Mouse (Mus musculus) embryonic facial prominence, embryonic 13.5 days (tissue): ENCODE measurements at regions not wholly inside any gene's neighbourhood (a gene's known extent, or its start where the extent isn't known, plus 50 kb on each side); places are given as distances from the start of the nearest gene placed in this dataset.

Experiments
- ATAC-seq: fragments of 200-750 bp; cut with Nextera tagmentation; 2 replicates; pipeline ENCODE4 v1.8.0; 2017; ENCODE audit warnings: low read depth; ENCODE audit not compliant: insufficient number of reproducible peaks, insufficient read depth, low FRiP score, low TSS enrichment
- H3K27ac ChIP-seq: fragments of 300-500 bp; sonication (generic); 2 replicates; pipeline ENCODE4 v1.5.1; 2015; ENCODE audit warnings: moderate library complexity, mild to moderate bottlenecking, inconsistent platforms
- H3K27me3 ChIP-seq: fragments of 300-500 bp; sonication (generic); 2 replicates; pipeline ENCODE4 v1.6.1; 2015; ENCODE audit warnings: mild to moderate bottlenecking, inconsistent platforms
- H3K36me3 ChIP-seq: fragments of 300-500 bp; sonication (generic); 2 replicates; pipeline ENCODE4 v1.6.1; 2015; ENCODE audit warnings: mild to moderate bottlenecking, inconsistent platforms
- H3K4me1 ChIP-seq: fragments of 300-500 bp; sonication (generic); 2 replicates; pipeline ENCODE4 v1.6.1; 2015; ENCODE audit warnings: inconsistent platforms
- H3K4me2 ChIP-seq: fragments of 300-500 bp; sonication (generic); 2 replicates; pipeline ENCODE4 v1.6.1; 2015; ENCODE audit warnings: moderate library complexity, mild to moderate bottlenecking, inconsistent platforms
- H3K4me3 ChIP-seq: fragments of 300-500 bp; sonication (generic); 2 replicates; pipeline ENCODE4 v1.5.1; 2015; ENCODE audit warnings: mild to moderate bottlenecking, inconsistent platforms
- H3K9ac ChIP-seq: fragments of 300-500 bp; sonication (generic); 2 replicates; pipeline ENCODE4 v1.6.1; 2015; ENCODE audit warnings: mild to moderate bottlenecking, inconsistent platforms
- H3K9me3 ChIP-seq: fragments of 300-500 bp; sonication (generic); 2 replicates; pipeline ENCODE4 v1.6.1; 2016; ENCODE audit warnings: inconsistent platforms
- WGBS: fragments of 180-500 bp; shearing (Covaris S2); methylation state at CpG from one replicate; pipeline ENCODE4 v1.1.7; 2015; ENCODE audit warnings: mixed read lengths; 5-methylcytosine and 5-hydroxymethylcytosine counted together

GRCm38 (mm10) chr9:30573294-30573693 is 146.4 kb downstream of the Snx19 start:
- Histone ChIP-seq H3K4me3 (no peak overlapping the region), H3K27ac (no peak overlapping the region), H3K4me1 (peaks cover 9% of the 10 kb centered on the region; the same call in 1 of the 2 replicates), H3K9me3 (no peaks in the 10 kb centered on the region), H3K4me2 (no peak overlapping the region), H3K36me3 (no peaks in the 10 kb centered on the region), H3K9ac (no peak overlapping the region), H3K27me3 (no peaks in the 10 kb centered on the region)
- ATAC-seq = no peak
- 31% methylated on average over 1 of the region's 1 CpGs for WGBS

GRCm38 (mm10) chr9:30571014-30571413 is 144.1 kb downstream of the Snx19 start:
- Histone ChIP-seq H3K4me2 (no peak overlapping the region), H3K27me3 (no peaks in the 10 kb centered on the region), H3K27ac (no peak overlapping the region), H3K9me3 (no peaks in the 10 kb centered on the region), H3K36me3 (no peaks in the 10 kb centered on the region), H3K9ac (no peak overlapping the region), H3K4me3 (no peak overlapping the region), H3K4me1 (peaks cover 9% of the 10 kb centered on the region; the same call in 1 of the 2 replicates)
- ATAC-seq = no peak
- 29% methylated on average over 2 of the region's 2 CpGs for WGBS

GRCm38 (mm10) chr9:30564765-30565680 is 138.1 kb downstream of the Snx19 start:
- Histone ChIP-seq H3K4me1 (no peaks in the 10 kb centered on the region), H3K27me3 (no peaks in the 10 kb centered on the region), H3K9me3 (no peaks in the 10 kb centered on the region), H3K27ac (no peak overlapping the region), H3K9ac (no peak overlapping the region), H3K36me3 (no peaks in the 10 kb centered on the region), H3K4me3 (no peak overlapping the region), H3K4me2 (no peak overlapping the region)
- 82% methylated on average over 3 of the region's 3 CpGs for WGBS
- no peak for ATAC-seq

GRCm38 (mm10) chr9:30563399-30563798 is 136.5 kb downstream of the Snx19 start:
- Histone ChIP-seq H3K27ac (no peak overlapping the region), H3K4me2 (no peak overlapping the region), H3K27me3 (no peaks in the 10 kb centered on the region), H3K36me3 (no peaks in the 10 kb centered on the region), H3K4me3 (no peak overlapping the region), H3K9me3 (no peaks in the 10 kb centered on the region), H3K4me1 (no peaks in the 10 kb centered on the region), H3K9ac (no peak overlapping the region)
- 76% methylated on average over 5 of the region's 5 CpGs for WGBS
- ATAC-seq = no peak

- Histone ChIP-seq H3K9ac (no peak overlapping the region), H3K9me3 (no peaks in the 10 kb centered on the region), H3K27me3 (no peaks in the 10 kb centered on the region), H3K27ac (no peak overlapping the region), H3K4me3 (no peak overlapping the region), H3K36me3 (no peaks in the 10 kb centered on the region), H3K4me2 (no peak overlapping the region), H3K4me1 (no peaks in the 10 kb centered on the region)
- 85% methylated on average over 2 of the region's 2 CpGs for WGBS
- ATAC-seq = no peak
These were observed 128.0 kb downstream of the Snx19 start for GRCm38 (mm10) chr9:30554908-30555307.

- ATAC-seq = no peak
- H3K4me3 ChIP-seq = no peak overlapping the region
- no peaks in the 10 kb centered on the region for H3K4me1 ChIP-seq
- H3K9ac ChIP-seq = no peak overlapping the region
- 90% methylated on average over 8 of the region's 8 CpGs for WGBS
- no peaks in the 10 kb centered on the region for H3K27me3 ChIP-seq
- H3K27ac ChIP-seq = no peak overlapping the region
- H3K36me3 ChIP-seq = no peaks in the 10 kb centered on the region
- H3K4me2 ChIP-seq = no peak overlapping the region
- H3K9me3 ChIP-seq = no peaks in the 10 kb centered on the region
These were observed 125.8 kb downstream of the Snx19 start for GRCm38 (mm10) chr9:30552721-30553120.

- no peaks in the 10 kb centered on the region for H3K27me3 ChIP-seq
- H3K4me3 ChIP-seq = no peak overlapping the region
- no peaks in the 10 kb centered on the region for H3K4me1 ChIP-seq
- H3K27ac ChIP-seq = no peak overlapping the region
- H3K9ac ChIP-seq = no peak overlapping the region
- no peaks in the 10 kb centered on the region for H3K9me3 ChIP-seq
- 70% methylated on average over 5 of the region's 5 CpGs for WGBS
- no peaks in the 10 kb centered on the region for H3K36me3 ChIP-seq
- no peak overlapping the region for H3K4me2 ChIP-seq
- ATAC-seq = no peak
These were observed 123.1 kb downstream of the Snx19 start for GRCm38 (mm10) chr9:30549892-30550515.

- no peak overlapping the region for H3K9ac ChIP-seq
- no peaks in the 10 kb centered on the region for H3K27me3 ChIP-seq
- peaks cover 7% of the 10 kb centered on the region; the same call in 1 of the 2 replicates for H3K4me1 ChIP-seq
- H3K27ac ChIP-seq = no peak overlapping the region
- no peaks in the 10 kb centered on the region for H3K36me3 ChIP-seq
- no peak overlapping the region for H3K4me3 ChIP-seq
- H3K4me2 ChIP-seq = no peak overlapping the region
- WGBS = 87% methylated on average over 6 of the region's 6 CpGs
- ATAC-seq = no peak
- H3K9me3 ChIP-seq = no peaks in the 10 kb centered on the region
These were observed 113.0 kb downstream of the Snx19 start for GRCm38 (mm10) chr9:30539858-30540257.

- Histone ChIP-seq H3K9ac (no peak overlapping the region), H3K4me2 (no peak overlapping the region), H3K4me3 (no peak overlapping the region), H3K36me3 (no peaks in the 10 kb centered on the region), H3K4me1 (peaks cover 26% of the 10 kb centered on the region), H3K27ac (no peak overlapping the region), H3K27me3 (no peaks in the 10 kb centered on the region), H3K9me3 (no peaks in the 10 kb centered on the region)
- no peak for ATAC-seq
- 34% methylated on average over 8 of the region's 8 CpGs for WGBS
These were observed 109.7 kb downstream of the Snx19 start for GRCm38 (mm10) chr9:30536508-30537100.

- ATAC-seq = no peak
- Histone ChIP-seq H3K36me3 (no peaks in the 10 kb centered on the region), H3K27ac (no peak overlapping the region), H3K27me3 (no peaks in the 10 kb centered on the region; the same call in 1 of the 2 replicates), H3K4me1 (peaks cover 26% of the 10 kb centered on the region), H3K4me3 (no peak overlapping the region), H3K9ac (no peak overlapping the region), H3K4me2 (no peak overlapping the region), H3K9me3 (no peaks in the 10 kb centered on the region)
- 66% methylated on average over 4 of the region's 4 CpGs for WGBS
These were observed 108.1 kb downstream of the Snx19 start for GRCm38 (mm10) chr9:30534961-30535360.

GRCm38 (mm10) chr9:30533780-30534343 is 107.0 kb downstream of the Snx19 start:
- peaks cover 26% of the 10 kb centered on the region for H3K4me1 ChIP-seq
- 59% methylated on average over 11 of the region's 11 CpGs for WGBS
- H3K9ac ChIP-seq = no peak overlapping the region
- H3K27me3 ChIP-seq = no peaks in the 10 kb centered on the region; the same call in 1 of the 2 replicates
- H3K9me3 ChIP-seq = no peaks in the 10 kb centered on the region
- ATAC-seq = no peak
- H3K4me3 ChIP-seq = no peak overlapping the region
- H3K36me3 ChIP-seq = no peaks in the 10 kb centered on the region
- H3K27ac ChIP-seq = no peak overlapping the region
- H3K4me2 ChIP-seq = no peak overlapping the region
